Mouse (Mus musculus): Measurements from ENCODE around the gene Rwdd2a. TPM values are rescaled to one million over a fixed set of nuclear protein-coding genes. Genes with fewer than 3 reads are reported as not detected.

The Rwdd2a gene
- polyA plus RNA-seq (2012; rRNA removed), result 1.4 and 1.9 TPM in 2 replicates

- DNase-seq (ENCODE audit: low read depth), result no peak
These were observed at the start of gene Rwdd2a, which contains the start of gene Pgm3 for GRCm38 (mm10) chr9:86571540-86572135. Rwdd2a (plus strand) TSS chr9:86571991. Pgm3 (minus strand) TSS chr9:86571842.

DNA sequence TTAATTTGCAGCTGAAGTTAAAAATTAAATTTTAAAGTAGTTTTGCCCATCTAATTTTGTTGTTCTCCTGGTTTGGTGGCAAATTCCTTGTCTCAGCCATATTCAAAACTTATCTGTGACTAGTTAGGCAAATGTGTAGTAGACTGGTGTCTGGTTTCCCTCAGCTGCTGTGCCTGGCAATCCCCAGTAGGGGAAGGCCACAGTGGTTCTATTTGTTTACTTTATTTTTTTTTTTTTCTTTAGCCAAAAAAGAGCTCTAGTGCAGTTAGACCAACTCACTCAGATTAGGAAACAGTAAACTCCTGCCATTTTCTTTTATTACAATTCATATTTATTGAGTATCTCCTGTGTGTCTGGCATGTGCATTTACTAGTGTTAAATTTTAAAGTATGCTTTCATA is 49.5 kb upstream of the Rwdd2a start:
- no peak for DNase-seq (ENCODE audit: low read depth)

DNA sequence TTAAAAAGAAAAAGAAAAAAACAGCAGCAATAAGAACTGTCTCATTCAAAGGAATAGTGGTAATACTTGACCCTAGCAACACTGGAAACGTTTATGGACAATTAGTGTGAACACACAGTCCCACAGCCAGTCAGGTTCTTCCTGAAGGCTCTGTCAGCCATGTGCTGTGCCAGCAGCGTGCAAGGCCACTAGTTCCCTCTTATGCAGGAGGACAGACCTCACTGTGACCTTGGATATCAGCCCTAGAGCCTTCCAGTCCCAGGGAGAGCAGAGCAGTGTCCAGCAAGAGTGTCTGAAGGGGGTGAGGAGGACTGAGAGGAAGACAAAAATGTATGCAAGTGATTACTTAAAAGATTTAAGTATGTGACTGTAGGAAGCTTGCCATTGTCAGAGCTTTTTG is 46.2 kb upstream of the Rwdd2a start:
- no peak for DNase-seq (ENCODE audit: low read depth)

DNA sequence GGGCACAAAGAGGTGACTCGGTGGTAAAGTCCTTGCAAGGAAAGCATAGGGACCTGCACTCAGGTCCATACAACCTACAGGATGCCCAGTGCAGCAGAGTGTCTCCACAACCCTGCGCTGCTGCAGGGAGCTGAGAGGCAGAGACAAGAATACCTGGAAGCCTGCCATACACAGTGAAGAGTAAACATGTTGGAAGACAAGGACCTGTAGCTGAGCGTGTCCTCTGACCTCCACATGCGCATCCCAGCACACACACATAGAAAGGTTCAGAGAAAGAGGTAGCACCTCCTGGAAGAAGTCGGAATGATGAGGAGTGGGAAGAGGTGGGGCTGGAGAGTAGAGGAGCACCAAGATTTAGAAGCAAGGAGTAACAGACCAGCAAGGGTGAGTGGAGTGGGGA is 37.7 kb upstream of the Rwdd2a start:
- DNase-seq (ENCODE audit: low read depth), result no peak

GRCm38 (mm10) chr9:86543451-86543850 is 28.3 kb upstream of the Rwdd2a start:
- no peak for DNase-seq (ENCODE audit: low read depth)

- no peak for DNase-seq (ENCODE audit: low read depth)
These were observed 27.2 kb upstream of the Rwdd2a start for GRCm38 (mm10) chr9:86544559-86544958.

- no peak for DNase-seq (ENCODE audit: low read depth)
These were observed 22.1 kb upstream of the Rwdd2a start for GRCm38 (mm10) chr9:86549637-86550162.

- DNase-seq (ENCODE audit: low read depth), result no peak
These were observed 21.1 kb upstream of the Rwdd2a start for GRCm38 (mm10) chr9:86550717-86551116.

DNA sequence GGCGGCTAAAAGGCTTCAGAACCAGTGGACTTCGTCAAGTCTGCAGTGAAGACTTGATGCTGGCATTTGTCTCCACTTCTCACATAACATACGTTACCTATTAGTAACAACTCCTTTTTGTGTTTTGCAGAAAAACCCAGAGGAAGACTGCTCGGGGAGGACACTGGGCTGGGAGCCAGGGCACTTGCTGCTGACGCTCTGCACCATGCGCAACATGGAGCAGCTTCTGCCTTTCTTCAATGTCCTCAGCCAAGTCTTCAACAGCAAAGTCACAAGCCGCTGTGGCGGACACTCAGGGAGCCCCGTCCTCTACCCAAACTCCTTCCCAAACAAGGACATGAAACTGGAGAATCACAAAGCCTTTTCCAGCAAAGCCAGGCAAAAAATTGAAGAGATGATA is 17.9 kb upstream of the Rwdd2a start:
- DNase-seq (ENCODE audit: low read depth), result no peak

DNA sequence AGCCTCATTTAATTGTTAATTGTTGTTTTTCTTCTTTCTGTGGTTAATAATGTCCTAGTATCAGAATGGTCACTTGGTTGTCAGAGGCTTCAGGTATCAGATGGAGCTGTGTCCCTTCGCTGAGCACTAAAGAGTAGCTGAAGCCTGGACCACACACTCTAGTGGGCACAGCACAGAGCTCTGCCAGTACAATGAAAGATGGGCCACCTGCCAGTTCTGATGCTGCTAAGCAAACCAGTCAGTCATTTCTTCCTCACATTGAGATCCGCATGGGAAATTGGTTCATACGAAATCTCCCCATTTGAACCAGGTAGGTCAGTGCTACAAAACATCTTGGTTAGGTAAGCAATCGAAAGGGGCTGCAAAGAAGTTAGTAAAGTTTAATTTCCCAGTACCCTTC is 17.1 kb upstream of the Rwdd2a start:
- DNase-seq (ENCODE audit: low read depth), result no peak

- no peak for DNase-seq (ENCODE audit: low read depth)
These were observed 11.2 kb upstream of the Rwdd2a start for GRCm38 (mm10) chr9:86560543-86560942.

DNA sequence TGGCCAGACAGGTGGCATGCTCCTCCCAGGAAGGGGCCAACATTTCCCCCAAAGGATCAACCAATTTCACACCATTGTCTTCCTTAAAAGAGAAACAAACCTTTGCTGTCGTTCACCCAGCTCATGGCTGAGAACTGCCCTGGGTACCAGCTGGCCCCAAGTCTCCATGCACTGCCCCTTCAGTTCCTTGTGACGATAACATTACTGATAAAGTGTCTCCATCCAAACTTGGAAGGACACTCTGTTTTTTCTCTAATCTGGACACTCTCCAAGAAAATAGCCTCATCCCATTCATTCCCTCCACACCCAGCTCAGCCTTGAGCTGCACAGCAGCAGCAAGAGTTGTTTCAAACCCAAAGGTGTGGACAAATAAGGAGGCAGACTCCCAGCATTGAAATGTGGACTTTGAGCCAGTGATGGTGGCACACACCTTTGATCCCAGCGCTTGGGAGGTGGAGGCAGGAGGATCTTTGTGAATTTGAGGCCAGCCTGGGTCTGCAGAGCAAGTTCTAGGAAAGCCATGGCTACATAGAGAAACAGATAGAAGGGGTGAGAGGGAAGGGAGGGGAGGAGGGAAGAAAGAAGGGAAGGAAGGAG is 2.4 kb upstream of the Rwdd2a start:
- no peak for DNase-seq (ENCODE audit: low read depth)

DNA sequence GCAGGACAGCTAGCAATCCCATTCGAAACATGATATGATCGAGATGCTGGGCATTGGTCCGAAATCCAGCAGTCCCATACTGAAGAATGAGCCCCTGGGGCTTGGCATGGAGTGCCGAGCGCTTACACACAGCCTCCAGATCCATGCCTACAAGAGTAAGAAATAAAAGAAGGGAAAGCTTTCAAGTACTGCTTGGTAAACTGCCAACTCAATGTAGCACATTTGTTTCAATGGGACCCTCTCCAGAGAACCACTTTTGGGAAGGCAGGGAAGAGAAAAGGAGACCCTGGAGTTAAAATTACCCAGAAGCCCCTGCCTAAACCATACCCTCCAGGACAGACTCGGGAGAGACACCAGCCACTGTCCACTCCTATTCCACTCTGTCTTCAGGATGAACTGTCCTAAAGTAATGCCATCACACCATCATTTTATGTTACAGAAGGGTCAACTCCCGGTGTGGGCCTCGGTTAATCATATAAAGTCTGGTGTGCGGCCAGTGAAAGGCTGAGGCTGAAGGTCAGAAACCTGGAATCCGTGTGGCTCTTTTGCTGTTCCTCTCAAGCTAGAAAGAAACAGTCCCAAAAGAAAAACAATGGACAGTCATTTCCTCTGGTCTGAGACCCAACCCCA is 1.4 kb upstream of the Rwdd2a start:
- DNase-seq (ENCODE audit: low read depth), result no peak

DNA sequence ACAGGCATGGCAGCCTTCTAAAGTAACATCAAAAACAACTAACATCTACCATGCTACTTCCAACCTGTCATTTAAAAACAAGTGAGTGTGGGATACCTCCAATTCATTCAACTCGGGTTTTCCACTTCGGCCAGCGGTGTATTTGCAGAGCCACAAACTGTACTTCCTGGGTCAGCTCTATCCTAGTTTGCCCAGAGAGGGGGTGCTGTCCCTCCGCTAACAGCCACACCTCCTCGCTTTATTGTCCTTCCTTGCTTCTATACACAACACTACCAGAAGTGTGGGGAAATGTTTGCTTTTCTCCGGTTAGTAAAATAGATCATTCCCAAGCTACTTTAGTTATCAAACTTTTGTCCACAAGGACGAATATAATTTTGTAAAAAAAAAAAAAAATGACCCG is 845 bp upstream of the Rwdd2a start:
- DNase-seq (ENCODE audit: low read depth), result no peak

DNA sequence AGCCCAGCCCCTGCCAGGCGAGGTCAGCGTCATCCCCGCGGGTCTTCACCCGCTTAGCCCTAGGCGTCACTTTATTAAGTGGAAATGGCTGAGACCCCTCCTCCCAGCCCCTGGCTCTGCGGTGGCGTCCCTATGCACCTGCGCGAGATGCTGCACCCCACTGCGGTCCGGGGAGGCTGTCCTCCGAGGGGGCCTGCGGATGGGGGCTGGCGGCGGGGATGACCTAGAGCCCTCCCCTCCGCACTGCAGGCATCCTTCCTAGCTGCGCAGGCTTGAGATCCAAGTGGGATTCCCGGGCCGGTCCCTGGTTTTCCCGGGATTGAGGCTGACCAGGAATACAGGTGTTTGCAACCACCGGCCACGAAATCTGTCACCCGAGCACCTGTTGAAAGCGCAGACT is 405 bp downstream of the Rwdd2a start:
- no peak for DNase-seq (ENCODE audit: low read depth)

DNA sequence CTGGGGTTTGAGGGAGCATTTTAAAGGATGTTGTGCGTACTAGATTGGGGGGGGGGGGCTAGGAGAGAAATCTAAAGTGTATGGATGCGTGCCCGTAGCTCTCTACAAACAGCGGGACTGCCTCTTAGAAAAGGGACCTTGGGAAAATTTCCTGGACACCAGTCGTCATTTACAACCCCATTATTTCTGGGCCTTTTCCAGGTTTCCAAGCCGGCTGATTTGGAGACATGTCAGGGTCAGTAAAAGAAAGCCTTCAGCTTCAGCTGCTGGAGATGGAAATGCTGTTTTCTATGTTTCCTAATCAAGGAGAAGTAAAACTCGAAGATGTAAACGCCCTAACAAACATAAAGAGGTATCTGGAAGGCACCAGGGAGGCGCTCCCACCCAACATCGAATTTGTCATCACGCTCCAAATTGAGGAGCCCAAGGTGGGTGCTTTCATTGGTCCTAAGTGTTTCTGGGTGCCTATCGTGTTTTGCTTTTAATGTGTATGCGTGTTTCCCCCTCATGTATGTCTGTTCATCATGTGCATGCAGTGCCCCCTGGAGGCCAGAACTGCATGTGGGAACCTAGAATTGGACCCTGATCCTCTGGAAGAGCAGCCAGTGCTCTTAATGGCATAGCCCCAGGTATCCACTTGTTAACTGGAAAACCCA is 973 bp downstream of the Rwdd2a start:
- DNase-seq (ENCODE audit: low read depth), result no peak

DNA sequence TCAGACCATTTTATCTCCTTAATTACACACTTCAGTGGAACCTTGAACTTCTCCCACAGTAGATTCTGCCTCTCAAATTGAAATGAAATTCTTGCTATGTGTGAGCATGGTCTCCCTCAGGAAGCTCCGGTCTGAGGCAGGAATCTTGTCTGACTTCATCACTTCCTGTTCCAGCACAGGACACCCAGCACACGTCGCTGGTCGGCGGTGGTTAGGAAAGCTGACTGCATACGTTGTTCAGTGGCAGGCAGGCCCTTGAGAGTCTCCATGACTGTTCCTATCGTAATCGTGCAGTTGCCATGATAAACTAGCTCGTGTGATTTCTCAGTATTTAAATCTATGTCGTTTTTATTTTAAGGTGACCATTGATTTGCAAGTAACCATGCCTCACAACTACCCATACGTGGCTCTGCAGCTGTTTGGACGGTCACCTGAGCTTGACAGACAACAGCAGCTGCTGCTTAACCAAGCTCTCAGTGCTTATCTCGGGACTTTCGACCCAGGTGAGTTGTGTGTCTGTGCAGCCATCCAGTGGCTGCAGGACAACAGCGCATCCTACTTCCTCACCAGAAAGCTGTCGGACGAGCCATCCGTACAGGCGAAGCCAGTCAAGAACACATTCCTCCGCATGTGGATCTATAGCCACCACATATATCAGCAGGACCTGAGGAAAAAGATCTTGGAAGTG is 2.0 kb downstream of the Rwdd2a start:
- no peak for DNase-seq (ENCODE audit: low read depth)

DNA sequence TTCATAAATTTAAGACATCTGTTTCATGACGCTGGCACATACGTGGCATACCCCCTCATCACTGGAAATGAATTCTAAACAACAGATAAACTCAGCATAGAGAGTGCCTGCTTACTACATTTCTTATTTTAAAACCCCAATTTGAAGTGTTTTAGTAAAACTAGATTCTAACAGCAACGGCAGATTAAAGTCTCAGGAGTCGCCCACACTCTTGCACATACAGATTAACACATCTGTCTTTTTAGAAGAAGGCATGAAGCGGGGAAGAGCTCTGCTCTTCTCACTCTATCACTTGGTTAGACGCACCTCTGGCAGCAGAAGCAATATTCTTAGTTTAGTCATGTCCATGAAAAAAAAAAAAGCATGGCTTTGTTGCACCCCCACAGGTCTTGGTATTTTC is 3.4 kb downstream of the Rwdd2a start:
- DNase-seq (ENCODE audit: low read depth), result no peak

DNA sequence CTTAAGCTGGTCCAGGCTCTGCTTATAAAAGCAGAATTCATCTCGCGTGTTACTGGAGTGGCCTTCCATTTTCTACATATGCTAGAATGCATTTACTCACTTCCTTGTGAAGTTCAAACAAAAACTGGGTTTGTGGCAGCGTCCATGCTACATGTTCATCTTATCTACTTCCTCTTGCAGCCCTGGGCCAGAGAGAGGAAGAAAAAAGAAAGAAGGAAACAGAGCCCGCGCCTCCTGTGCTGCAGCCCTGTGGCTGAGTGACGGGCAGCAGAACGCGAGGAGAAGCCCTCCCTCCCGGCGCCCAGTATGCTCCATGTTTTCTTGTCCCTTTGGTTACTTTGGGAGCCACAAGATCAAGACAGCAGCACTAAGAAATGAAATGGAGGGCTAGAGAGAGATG is 7.9 kb downstream of the Rwdd2a start:
- no peak for DNase-seq (ENCODE audit: low read depth)

- DNase-seq (ENCODE audit: low read depth), result no peak
These were observed 11.9 kb downstream of the Rwdd2a start for GRCm38 (mm10) chr9:86583740-86584139.

- no peak for DNase-seq (ENCODE audit: low read depth)
These were observed 15.4 kb downstream of the Rwdd2a start for GRCm38 (mm10) chr9:86587019-86587795.

All from gonadal fat pad, adult 2 months (tissue).